Mouse (Mus musculus): ENCODE measurements at regions not wholly inside any gene's neighbourhood (a gene's known extent, or its start where the extent isn't known, plus 50 kb on each side); places are given as distances from the start of the nearest gene placed in this dataset.
"Not testable (repeated sequence)": the region's sequence is repeated elsewhere in the genome, so short reads cannot be mapped to it uniquely, and the experiment has no call there.

GRCm38 (mm10) chr13:18497582-18498157, 100.2 kb upstream of the Pou6f2 start:
- Histone ChIP-seq H3K9me3 (ENCODE audit: control insufficient read depth, low read length) (0 out of 2 replicates have a peak, but pooled peaks cover 4% of the 10 kb centered on the region), H3K4me1 (ENCODE audit: control insufficient read depth, insufficient read depth, low read length) (peaks cover 2% of the 10 kb centered on the region; the same call in 1 of the 2 replicates), H3K9ac (ENCODE audit: low read length) (no peak overlapping the region), H3K4me2 (ENCODE audit: low read depth) (peak overlapping the region; percentile 19; the same call in 1 of the 2 replicates), H3K27me3 (ENCODE audit: control insufficient read depth, insufficient read depth, low read length) (no peaks in the 10 kb centered on the region), H3K4me3 (ENCODE audit: low read depth, low read length) (no peak overlapping the region), H3K36me3 (ENCODE audit: control insufficient read depth, insufficient read depth, low read length) (no peaks in the 10 kb centered on the region), H3K27ac (ENCODE audit: low read depth, low read length) (no peak overlapping the region)
- 20% methylated on average over 5 of the region's 5 CpGs for WGBS
- ATAC-seq (ENCODE audit: insufficient read depth, low FRiP score, low TSS enrichment) (peak; percentile 50; the same call in 1 of the 2 replicates), DNase-seq (ENCODE audit: low spot score) (no peak)

DNA sequence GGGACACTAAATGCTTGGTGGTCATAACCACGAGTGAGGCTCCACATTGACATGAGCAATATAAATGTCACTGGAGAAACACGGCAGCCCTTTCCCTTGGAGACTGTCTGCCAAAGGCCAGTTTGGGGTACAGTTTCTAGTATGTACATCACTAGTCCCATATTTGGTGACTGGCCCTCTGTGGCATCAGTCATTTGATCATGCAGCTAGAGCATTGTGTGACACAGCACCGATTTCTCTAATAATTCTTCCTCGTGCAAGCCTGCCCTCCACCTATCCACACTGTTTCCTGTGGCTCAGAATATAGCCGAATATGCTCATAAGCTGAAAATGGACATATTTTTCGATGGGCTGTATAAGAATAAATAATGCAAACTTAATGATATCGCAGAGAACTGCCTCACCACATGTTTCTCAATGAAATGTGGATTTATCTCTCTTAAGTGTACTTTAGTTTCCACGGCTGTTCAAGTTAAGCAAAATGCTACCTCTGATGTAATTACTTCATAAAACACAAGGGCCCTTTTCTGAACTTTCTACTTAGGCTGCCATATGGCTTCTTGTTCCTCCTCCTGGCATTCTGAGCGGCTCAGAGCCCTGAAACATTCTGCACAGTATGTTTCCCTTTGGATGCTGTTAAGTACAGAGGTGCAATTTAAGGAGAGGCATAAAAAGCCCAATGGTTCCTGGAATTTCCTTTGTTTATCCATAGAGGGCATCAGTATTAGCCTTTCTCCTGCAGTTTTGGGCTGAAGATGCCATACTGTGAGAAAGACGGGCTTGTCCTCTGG, 97.7 kb upstream of the Pou6f2 start:
- no peak overlapping the region for H3K27ac ChIP-seq (ENCODE audit: low read depth, low read length)
- ATAC-seq (ENCODE audit: insufficient read depth, low FRiP score, low TSS enrichment) = no peak
- no peak overlapping the region for H3K9ac ChIP-seq (ENCODE audit: low read length)

GRCm38 (mm10) chr13:18485785-18486184, 88.3 kb upstream of the Pou6f2 start:
- not testable (repeated sequence) for H3K36me3 ChIP-seq (ENCODE audit: control insufficient read depth, insufficient read depth, low read length); H3K27ac ChIP-seq (ENCODE audit: low read depth, low read length); ATAC-seq (ENCODE audit: insufficient read depth, low FRiP score, low TSS enrichment); H3K9me3 ChIP-seq (ENCODE audit: control insufficient read depth, low read length); H3K27me3 ChIP-seq (ENCODE audit: control insufficient read depth, insufficient read depth, low read length); DNase-seq (ENCODE audit: low spot score); H3K4me1 ChIP-seq (ENCODE audit: control insufficient read depth, insufficient read depth, low read length); H3K4me2 ChIP-seq (ENCODE audit: low read depth); H3K9ac ChIP-seq (ENCODE audit: low read length); H3K4me3 ChIP-seq (ENCODE audit: low read depth, low read length)
- 38% methylated on average over 4 of the region's 4 CpGs for WGBS

More for the DNA sequence above, 97.7 kb upstream of the Pou6f2 start:
- Histone ChIP-seq H3K9me3 (ENCODE audit: control insufficient read depth, low read length) (no peaks in the 10 kb centered on the region), H3K27me3 (ENCODE audit: control insufficient read depth, insufficient read depth, low read length) (no peaks in the 10 kb centered on the region), H3K36me3 (ENCODE audit: control insufficient read depth, insufficient read depth, low read length) (no peaks in the 10 kb centered on the region), H3K4me3 (ENCODE audit: low read depth, low read length) (no peak overlapping the region), H3K4me2 (ENCODE audit: low read depth) (no peak overlapping the region), H3K4me1 (ENCODE audit: control insufficient read depth, insufficient read depth, low read length) (peaks cover 2% of the 10 kb centered on the region; the same call in 1 of the 2 replicates)
- no peak for DNase-seq (ENCODE audit: low spot score)
- WGBS = 51% methylated on average over 10 of the region's 10 CpGs

- ATAC-seq (ENCODE audit: insufficient read depth, low FRiP score, low TSS enrichment) = no peak
- WGBS = 94% methylated on average over 1 of the region's 1 CpGs
Observed at GRCm38 (mm10) chr13:18485080-18485479, 87.6 kb upstream of the Pou6f2 start.

GRCm38 (mm10) chr13:18476311-18476710, 78.8 kb upstream of the Pou6f2 start:
- no peaks in the 10 kb centered on the region for H3K36me3 ChIP-seq (ENCODE audit: control insufficient read depth, insufficient read depth, low read length)
- ATAC-seq (ENCODE audit: insufficient read depth, low FRiP score, low TSS enrichment) (no peak), DNase-seq (ENCODE audit: low spot score) (no peak)
- H3K27me3 ChIP-seq (ENCODE audit: control insufficient read depth, insufficient read depth, low read length) = no peaks in the 10 kb centered on the region
- H3K9ac ChIP-seq (ENCODE audit: low read length) = no peak overlapping the region
- H3K4me3 ChIP-seq (ENCODE audit: low read depth, low read length) = no peak overlapping the region
- no peak overlapping the region for H3K27ac ChIP-seq (ENCODE audit: low read depth, low read length)
- no peak overlapping the region for H3K4me2 ChIP-seq (ENCODE audit: low read depth)
- H3K9me3 ChIP-seq (ENCODE audit: control insufficient read depth, low read length) = no peaks in the 10 kb centered on the region
- no peaks in the 10 kb centered on the region for H3K4me1 ChIP-seq (ENCODE audit: control insufficient read depth, insufficient read depth, low read length)

More at GRCm38 (mm10) chr13:18485080-18485479, 87.6 kb upstream of the Pou6f2 start:
- Histone ChIP-seq H3K27me3 (ENCODE audit: control insufficient read depth, insufficient read depth, low read length) (no peaks in the 10 kb centered on the region), H3K9ac (ENCODE audit: low read length) (no peak overlapping the region), H3K4me3 (ENCODE audit: low read depth, low read length) (no peak overlapping the region), H3K4me2 (ENCODE audit: low read depth) (no peak overlapping the region), H3K4me1 (ENCODE audit: control insufficient read depth, insufficient read depth, low read length) (no peaks in the 10 kb centered on the region), H3K36me3 (ENCODE audit: control insufficient read depth, insufficient read depth, low read length) (no peaks in the 10 kb centered on the region), H3K9me3 (ENCODE audit: control insufficient read depth, low read length) (no peaks in the 10 kb centered on the region), H3K27ac (ENCODE audit: low read depth, low read length) (no peak overlapping the region)
- DNase-seq (ENCODE audit: low spot score) = no peak

DNA sequence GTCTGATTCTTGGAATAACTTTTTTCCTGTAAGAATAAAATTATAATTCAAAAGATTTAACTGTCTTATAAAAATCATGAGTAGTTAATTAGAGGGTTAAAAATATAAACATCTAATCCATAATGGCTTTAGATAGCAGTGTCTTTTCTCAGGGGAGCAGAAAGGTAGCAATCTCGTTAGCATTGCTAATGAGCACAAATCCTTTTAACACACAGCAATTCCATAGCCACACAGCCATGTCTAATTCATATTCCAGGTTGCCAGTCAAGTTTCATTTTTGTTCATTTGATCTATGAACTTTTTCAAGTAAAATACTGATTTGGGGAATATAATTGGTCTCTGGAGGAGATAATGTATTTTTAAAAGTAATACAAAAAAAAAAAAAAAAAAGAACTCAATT, 74.0 kb upstream of the Pou6f2 start:
- Histone ChIP-seq H3K4me2 (ENCODE audit: low read depth) (no peak overlapping the region), H3K27me3 (ENCODE audit: control insufficient read depth, insufficient read depth, low read length) (no peaks in the 10 kb centered on the region), H3K9ac (ENCODE audit: low read length) (no peak overlapping the region), H3K27ac (ENCODE audit: low read depth, low read length) (no peak overlapping the region), H3K4me1 (ENCODE audit: control insufficient read depth, insufficient read depth, low read length) (no peaks in the 10 kb centered on the region), H3K9me3 (ENCODE audit: control insufficient read depth, low read length) (no peaks in the 10 kb centered on the region), H3K4me3 (ENCODE audit: low read depth, low read length) (no peak overlapping the region), H3K36me3 (ENCODE audit: control insufficient read depth, insufficient read depth, low read length) (no peaks in the 10 kb centered on the region)
- ATAC-seq (ENCODE audit: insufficient read depth, low FRiP score, low TSS enrichment) (no peak), DNase-seq (ENCODE audit: low spot score) (no peak)
- WGBS = 75% methylated on average over 1 of the region's 1 CpGs

GRCm38 (mm10) chr13:18465921-18466320, 68.4 kb upstream of the Pou6f2 start:
- 86% methylated on average over 7 of the region's 7 CpGs for WGBS
- DNase-seq (ENCODE audit: low spot score) (no peak), ATAC-seq (ENCODE audit: insufficient read depth, low FRiP score, low TSS enrichment) (no peak)
- Histone ChIP-seq H3K9me3 (ENCODE audit: control insufficient read depth, low read length) (no peaks in the 10 kb centered on the region), H3K4me2 (ENCODE audit: low read depth) (no peak overlapping the region), H3K4me1 (ENCODE audit: control insufficient read depth, insufficient read depth, low read length) (no peaks in the 10 kb centered on the region), H3K27ac (ENCODE audit: low read depth, low read length) (no peak overlapping the region), H3K4me3 (ENCODE audit: low read depth, low read length) (no peak overlapping the region), H3K27me3 (ENCODE audit: control insufficient read depth, insufficient read depth, low read length) (no peaks in the 10 kb centered on the region), H3K36me3 (ENCODE audit: control insufficient read depth, insufficient read depth, low read length) (no peaks in the 10 kb centered on the region), H3K9ac (ENCODE audit: low read length) (no peak overlapping the region)

GRCm38 (mm10) chr13:18462221-18462620, 64.7 kb upstream of the Pou6f2 start:
- no peak overlapping the region for H3K27ac ChIP-seq (ENCODE audit: low read depth, low read length)
- 48% methylated on average over 4 of the region's 4 CpGs for WGBS
- ATAC-seq (ENCODE audit: insufficient read depth, low FRiP score, low TSS enrichment) = no peak

More at GRCm38 (mm10) chr13:18462221-18462620, 64.7 kb upstream of the Pou6f2 start:
- H3K9me3 ChIP-seq (ENCODE audit: control insufficient read depth, low read length) = no peaks in the 10 kb centered on the region
- H3K9ac ChIP-seq (ENCODE audit: low read length) = no peak overlapping the region
- no peak for DNase-seq (ENCODE audit: low spot score)
- no peaks in the 10 kb centered on the region for H3K4me1 ChIP-seq (ENCODE audit: control insufficient read depth, insufficient read depth, low read length)
- H3K4me2 ChIP-seq (ENCODE audit: low read depth) = no peak overlapping the region
- H3K4me3 ChIP-seq (ENCODE audit: low read depth, low read length) = no peak overlapping the region
- H3K27me3 ChIP-seq (ENCODE audit: control insufficient read depth, insufficient read depth, low read length) = no peaks in the 10 kb centered on the region
- H3K36me3 ChIP-seq (ENCODE audit: control insufficient read depth, insufficient read depth, low read length) = no peaks in the 10 kb centered on the region

Measured in neural tube, embryonic 11.5 days (tissue).